Mouse (Mus musculus): Measurements from ENCODE around the gene Lrig1.

The Lrig1 gene

GRCm38 (mm10) chr6:94647574-94648430, 52.2 kb downstream of the Lrig1 start:
- DNase-seq (ENCODE audit: extremely low read depth, low read depth) = no peak

- no peak for DNase-seq (ENCODE audit: extremely low read depth, low read depth)
Measured at GRCm38 (mm10) chr6:94646902-94647301, 53.1 kb downstream of the Lrig1 start.

GRCm38 (mm10) chr6:94646274-94646863, 53.6 kb downstream of the Lrig1 start:
- DNase-seq (ENCODE audit: extremely low read depth, low read depth) = no peak

DNA sequence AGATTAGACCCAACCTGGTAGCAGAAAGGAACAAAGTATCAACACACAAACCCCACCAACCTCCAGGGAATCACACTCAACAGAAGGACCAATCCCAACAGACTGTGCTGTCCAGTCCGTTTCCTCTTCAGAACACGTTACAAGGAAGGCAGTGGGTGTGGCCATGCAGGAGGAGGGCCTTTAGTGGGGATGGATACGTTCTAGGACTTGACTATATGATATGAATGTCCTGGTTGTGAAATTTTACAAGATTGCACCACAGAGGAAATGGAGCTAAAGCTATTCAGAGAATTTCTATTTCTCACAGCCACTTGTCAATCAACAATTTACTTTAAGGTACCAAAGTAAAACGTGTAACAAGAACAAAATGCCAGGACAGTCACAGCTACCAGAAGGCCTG, 54.2 kb downstream of the Lrig1 start:
- DNase-seq (ENCODE audit: extremely low read depth, low read depth) = no peak

DNA sequence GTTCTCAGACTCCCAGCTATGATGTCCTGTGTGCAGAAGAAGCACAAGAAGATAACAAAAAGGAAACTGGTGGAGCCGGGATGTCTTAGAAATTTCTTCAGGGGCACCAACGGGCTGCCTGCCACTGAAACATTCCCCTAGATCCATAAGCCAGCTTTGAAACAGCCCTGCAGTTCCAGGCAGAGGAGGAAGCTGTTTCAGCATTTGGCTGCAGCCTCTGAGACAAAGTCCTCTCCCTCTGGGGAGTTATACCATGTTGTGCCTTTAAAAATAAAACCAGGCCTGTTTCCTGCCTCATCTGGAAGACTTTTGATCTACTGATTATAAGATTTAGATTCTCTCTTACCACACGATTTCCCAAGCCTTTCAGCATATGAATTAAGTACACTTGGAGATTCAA, 55.3 kb downstream of the Lrig1 start:
- no peak for DNase-seq (ENCODE audit: extremely low read depth, low read depth)

DNA sequence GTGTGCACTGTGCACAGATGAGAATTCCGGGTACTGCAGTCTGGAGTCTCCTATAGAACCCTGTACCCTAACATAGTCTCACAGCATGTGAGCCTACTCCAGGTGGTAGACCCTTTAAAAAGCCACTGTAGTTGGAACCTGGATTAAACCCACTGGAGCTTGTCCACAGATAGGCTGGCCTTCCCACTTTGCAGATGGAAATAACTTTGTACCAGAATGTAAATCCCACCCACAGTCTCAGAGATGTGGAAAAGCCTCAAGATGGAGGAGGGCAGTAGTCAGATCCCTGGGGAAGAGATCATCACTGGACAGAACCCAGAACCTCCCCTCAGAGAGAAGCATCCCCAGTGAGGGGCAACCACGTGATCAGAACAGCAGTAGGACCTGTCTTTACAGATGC, 56.0 kb downstream of the Lrig1 start:
- DNase-seq (ENCODE audit: extremely low read depth, low read depth) = no peak

DNA sequence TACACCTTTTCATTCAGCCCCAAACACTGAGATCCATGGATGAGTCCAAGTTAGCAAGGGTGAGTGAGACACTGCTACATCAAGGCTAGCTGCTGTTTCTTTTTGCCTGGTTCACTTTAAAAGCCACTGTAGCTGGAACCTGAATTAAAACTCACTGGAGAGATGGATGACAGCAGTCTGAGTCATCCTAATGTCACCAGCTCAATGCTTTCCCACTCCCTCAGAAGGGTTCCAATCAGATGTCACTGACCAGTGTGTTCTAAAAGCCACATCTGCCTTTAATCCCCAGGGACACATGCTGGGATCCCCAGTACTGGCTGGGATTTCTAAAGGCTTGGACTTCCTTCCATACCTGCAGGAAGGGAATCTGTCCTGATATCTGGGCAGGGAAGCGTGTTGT, 57.9 kb downstream of the Lrig1 start:
- no peak for DNase-seq (ENCODE audit: extremely low read depth, low read depth)

- DNase-seq (ENCODE audit: extremely low read depth, low read depth) = no peak
Measured at GRCm38 (mm10) chr6:94640297-94640696, 59.7 kb downstream of the Lrig1 start.

DNA sequence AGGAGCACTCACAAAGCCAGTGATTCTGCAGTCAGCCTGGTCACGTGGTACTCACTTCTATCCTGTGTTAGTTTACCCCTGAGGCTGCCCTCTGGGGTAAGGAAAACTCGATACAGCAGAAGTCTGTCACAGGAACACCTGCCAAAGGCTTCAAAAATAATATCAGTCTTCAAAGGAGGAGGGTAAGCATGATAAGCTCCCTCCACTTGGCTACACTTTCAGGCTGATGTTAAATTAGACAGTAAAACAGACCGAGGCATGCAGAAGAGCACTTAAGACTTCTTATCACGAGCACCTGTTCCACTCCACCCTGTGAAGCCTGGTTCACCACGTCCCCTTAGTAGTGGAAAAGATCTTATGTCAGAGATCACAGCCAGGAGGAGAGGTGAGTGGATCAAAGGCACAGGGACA, 62.9 kb downstream of the Lrig1 start:
- DNase-seq (ENCODE audit: extremely low read depth, low read depth) = no peak

- DNase-seq (ENCODE audit: extremely low read depth, low read depth) = no peak
Measured at GRCm38 (mm10) chr6:94635343-94635742, 64.6 kb downstream of the Lrig1 start.

- DNase-seq (ENCODE audit: extremely low read depth, low read depth) = no peak
Measured at GRCm38 (mm10) chr6:94634710-94635109, 65.2 kb downstream of the Lrig1 start.

DNA sequence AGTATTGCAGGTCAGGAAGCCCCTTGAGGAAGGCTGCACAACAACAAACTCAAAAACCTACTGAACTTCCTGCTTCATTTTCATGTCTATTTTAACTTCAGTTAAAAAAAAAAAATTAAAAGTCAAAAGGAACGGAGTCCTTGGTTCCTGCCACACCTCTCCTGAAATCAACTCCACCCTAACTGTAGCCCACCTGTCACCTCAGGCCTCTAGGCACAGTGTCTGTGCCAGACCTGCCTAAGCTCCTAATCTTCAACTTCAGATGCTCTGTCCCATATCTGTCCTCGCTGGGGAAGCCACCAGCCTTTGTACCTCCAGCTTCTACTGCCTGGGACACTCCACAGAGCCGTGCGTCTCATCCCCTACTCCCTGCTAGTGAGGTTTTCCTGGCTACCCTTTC, 65.7 kb downstream of the Lrig1 start:
- no peak for DNase-seq (ENCODE audit: extremely low read depth, low read depth)

DNA sequence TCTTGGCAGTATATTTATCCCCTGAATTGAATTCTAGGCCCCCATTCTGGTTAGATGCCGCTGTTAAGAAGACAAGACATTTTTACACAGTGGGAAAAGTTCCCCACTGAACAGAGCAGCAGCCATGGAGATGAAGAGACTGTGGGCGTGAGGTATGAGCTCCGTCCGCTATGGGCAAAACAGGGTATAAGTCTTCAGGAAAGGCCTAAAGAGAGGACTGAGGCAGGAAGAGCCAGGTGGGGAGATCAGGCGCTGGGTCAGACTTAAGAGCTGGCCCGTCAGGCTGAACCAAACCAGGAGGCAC, 68.2 kb downstream of the Lrig1 start:
- DNase-seq (ENCODE audit: extremely low read depth, low read depth) = no peak

DNA sequence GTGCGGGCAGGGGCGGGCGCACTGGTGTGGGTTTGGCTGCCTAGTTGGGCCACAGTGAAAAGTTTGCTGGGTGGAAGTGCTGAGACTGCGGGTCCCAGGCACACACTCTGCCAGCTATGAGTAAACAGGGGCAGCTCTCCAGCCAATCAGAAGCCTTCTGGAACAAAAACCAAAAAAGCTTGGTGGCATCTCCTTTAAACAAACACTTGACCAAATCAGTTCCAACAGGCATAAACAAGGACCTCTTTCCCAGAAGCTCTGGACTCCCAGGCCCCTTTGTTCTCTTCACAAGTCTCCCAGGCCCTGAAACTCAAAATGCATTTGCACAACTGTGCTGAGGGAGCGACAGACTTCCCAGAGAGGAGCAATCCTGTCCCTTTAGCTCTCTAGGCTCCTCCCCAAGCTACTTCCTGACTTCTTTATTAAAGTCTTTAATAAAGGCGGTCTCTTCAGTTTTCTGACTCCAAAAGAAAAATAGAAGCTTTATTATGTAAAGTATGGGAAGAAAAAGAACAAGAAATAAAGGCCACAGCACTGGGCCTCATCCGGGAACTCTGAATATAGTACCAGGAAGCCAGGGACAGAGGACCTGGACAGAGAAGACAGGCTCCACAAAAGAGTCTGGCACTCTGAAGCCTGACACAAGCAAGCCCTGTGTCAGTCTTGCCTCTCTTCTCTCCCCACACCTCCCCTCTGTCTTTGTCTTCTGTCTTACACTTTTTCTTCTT, 68.7 kb downstream of the Lrig1 start:
- no peak for DNase-seq (ENCODE audit: extremely low read depth, low read depth)

- DNase-seq (ENCODE audit: extremely low read depth, low read depth) = no peak
Measured at GRCm38 (mm10) chr6:94628787-94629186, 71.2 kb downstream of the Lrig1 start.

DNA sequence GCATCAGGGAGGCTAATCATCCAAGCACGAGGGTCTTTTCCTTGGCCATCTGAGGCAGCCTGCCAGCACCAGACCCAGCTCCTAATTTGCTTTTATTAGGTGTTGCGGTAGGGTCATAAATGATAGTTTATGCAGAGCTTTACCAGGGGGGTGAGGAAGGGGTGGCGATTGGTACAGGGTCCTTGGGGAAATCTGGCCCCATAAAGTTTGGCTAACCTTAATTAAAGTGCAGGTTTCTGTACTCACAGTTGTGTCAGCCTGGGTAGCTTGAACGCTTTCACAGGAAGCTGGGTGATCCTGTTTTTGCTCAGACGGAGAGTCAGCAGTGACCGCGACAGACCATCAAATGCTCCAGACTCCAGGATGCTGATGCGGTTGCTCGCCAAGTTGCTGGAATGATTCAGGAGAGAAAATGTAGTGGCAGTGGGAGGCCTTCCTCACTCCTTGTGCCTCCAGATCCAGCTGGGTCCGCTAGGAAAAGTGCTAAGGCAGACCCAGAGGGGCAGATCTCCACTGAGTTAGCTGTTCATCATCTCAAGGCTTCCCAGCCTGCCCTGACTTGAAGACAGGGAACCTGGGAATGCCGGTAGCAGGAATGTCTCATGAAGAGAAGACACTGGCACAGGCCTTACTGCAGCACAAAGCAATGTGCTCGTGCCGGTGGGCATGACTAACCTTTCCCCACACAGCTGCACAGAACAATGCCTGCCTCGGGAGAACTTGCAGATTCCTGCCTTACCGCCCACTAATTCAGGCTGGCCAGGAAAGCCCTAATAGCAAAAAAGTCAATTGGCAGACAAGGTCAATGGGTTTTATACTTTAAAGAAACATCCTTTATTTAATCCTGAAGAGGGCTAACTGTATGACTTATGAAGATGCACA, 72.0 kb downstream of the Lrig1 start:
- DNase-seq (ENCODE audit: extremely low read depth, low read depth) = no peak

DNA sequence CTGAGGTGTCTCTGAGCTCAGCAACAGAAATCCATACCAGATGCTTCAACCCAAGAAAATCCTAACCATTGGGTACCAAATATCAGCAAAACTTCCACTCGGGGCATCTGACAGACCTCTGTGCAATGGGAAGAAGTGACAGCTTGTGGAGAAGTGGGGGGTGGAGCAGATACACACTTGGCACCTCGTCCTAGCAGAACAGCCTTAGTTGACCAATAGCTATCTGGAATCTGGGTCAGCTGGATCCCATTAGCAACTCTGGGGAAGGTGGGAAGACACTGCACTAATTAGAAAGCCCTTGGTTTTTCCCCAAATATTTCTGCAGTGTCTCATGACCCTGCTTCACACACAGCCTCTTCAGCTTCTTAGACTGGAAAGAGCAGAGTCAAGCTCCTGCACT, 73.2 kb downstream of the Lrig1 start:
- no peak for DNase-seq (ENCODE audit: extremely low read depth, low read depth)

DNA sequence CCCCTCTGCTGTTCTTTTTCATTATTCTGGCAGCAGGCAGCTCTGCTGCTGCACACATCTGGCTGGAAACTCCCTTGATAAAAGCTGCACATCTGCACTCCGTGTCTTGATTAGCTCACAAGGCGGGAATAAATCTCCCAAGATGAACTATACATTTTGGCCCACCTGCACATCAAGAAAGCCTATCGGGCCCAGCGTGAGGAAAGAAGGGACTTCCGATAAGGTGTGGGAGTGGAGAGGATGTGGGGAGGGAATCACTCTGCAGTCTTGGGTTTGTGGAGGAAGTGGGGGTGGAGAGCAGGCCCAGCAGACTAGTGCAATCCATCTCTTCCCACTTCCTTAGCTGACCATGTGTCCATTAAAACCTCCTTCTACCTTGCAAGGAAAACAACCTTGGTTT, 74.1 kb downstream of the Lrig1 start:
- no peak for DNase-seq (ENCODE audit: extremely low read depth, low read depth)

GRCm38 (mm10) chr6:94624543-94624942, 75.4 kb downstream of the Lrig1 start:
- DNase-seq (ENCODE audit: extremely low read depth, low read depth) = no peak

GRCm38 (mm10) chr6:94622983-94623382, 77.0 kb downstream of the Lrig1 start:
- DNase-seq (ENCODE audit: extremely low read depth, low read depth) = no peak

DNA sequence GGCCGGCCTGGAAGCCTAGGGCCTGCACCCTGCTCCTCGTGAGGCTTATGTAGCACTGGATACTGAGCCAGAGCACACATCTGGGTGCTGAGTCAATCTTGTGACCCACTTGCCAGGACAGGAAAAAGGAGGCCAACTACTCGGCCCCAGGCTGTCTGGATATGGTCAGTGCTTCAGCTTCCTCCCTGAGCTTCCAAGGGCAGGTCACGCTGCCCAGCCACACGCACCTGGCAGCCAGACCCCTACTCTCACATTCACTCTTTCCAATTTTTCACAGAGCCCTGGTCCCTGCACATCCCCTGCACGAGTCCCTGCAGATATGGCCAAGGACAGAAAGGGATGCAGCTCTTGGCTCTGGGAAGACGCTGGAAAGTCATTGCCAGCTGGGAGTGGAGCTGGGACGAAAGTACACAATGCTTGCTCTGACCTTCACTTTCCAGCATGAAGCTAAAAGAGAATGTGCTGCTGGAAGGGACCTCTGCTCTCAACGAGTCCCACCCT, 79.1 kb downstream of the Lrig1 start:
- DNase-seq (ENCODE audit: extremely low read depth, low read depth) = no peak

All from MEL-GATA-1-ER (cell line).